Mouse (Mus musculus): Measurements from ENCODE around the gene Wfdc12.

- TF ChIP-seq CTCF (IDR thresholded peaks at IDR 0.05; ENCODE audit: control insufficient read depth, insufficient read depth, low read length) = no peak
- TF ChIP-seq POLR2A (IDR thresholded peaks at IDR 0.05; ENCODE audit: borderline replicate concordance, control insufficient read depth, low read depth, low read length) = no peak
Measured at GRCm38 (mm10) chr2:164212711-164213110, 22.3 kb upstream of the Wfdc12 start.
